Mouse (Mus musculus) lung, embryonic 15.5 days (tissue): ENCODE data around the gene Mcm3. TPM values are rescaled to one million over a fixed set of nuclear protein-coding genes. Genes with fewer than 3 reads are reported as not detected.

Source experiments
- ATAC-seq: fragments of 200-750 bp; cut with Nextera tagmentation; 2 replicates; pipeline ENCODE4 v1.8.0; 2017; ENCODE audit warnings: moderate number of reproducible peaks, borderline replicate concordance; ENCODE audit not compliant: low FRiP score, low TSS enrichment; ENCODE audit errors: extremely low read depth
- H3K27ac ChIP-seq: fragments of 300-500 bp; sonication (generic); 2 replicates; pipeline ENCODE4 v1.5.1; 2015; ENCODE audit warnings: moderate library complexity, mild to moderate bottlenecking, inconsistent platforms
- H3K27me3 ChIP-seq: fragments of 300-500 bp; sonication (generic); 2 replicates; pipeline ENCODE4 v1.6.1; 2015; ENCODE audit warnings: inconsistent platforms
- H3K36me3 ChIP-seq: fragments of 300-500 bp; sonication (generic); 2 replicates; pipeline ENCODE4 v1.6.1; 2015; ENCODE audit warnings: inconsistent platforms
- H3K4me1 ChIP-seq: fragments of 300-500 bp; sonication (generic); 2 replicates; pipeline ENCODE4 v1.6.1; 2015; ENCODE audit warnings: inconsistent platforms
- H3K4me2 ChIP-seq: fragments of 300-500 bp; sonication (generic); 2 replicates; pipeline ENCODE4 v1.6.1; 2015; ENCODE audit warnings: inconsistent platforms, mild to moderate bottlenecking, moderate library complexity
- H3K4me3 ChIP-seq: fragments of 300-500 bp; sonication (generic); 2 replicates; pipeline ENCODE4 v1.5.1; 2015; ENCODE audit warnings: mild to moderate bottlenecking, inconsistent platforms
- H3K9ac ChIP-seq: fragments of 300-500 bp; sonication (generic); 2 replicates; pipeline ENCODE4 v1.6.1; 2015; ENCODE audit warnings: inconsistent platforms
- H3K9me3 ChIP-seq: fragments of 300-500 bp; sonication (generic); 2 replicates; pipeline ENCODE4 v1.6.1; 2016; ENCODE audit warnings: inconsistent platforms
- WGBS: fragments of 180-500 bp; shearing (Covaris S2); methylation state at CpG from one replicate; pipeline ENCODE4 v1.1.7; 2015; 5-methylcytosine and 5-hydroxymethylcytosine counted together
- polyA plus RNA-seq: library from polyadenylated mRNA; unstranded; fragments of >200 nt; fragmentation: Nextera tagmentation; extraction: Ambion mirVana; gene quantifications from 2 replicates; pipeline ENCODE4 v1.2.1, GENCODE M21; 2015

Gene Mcm3
- 174 TPM in 2 replicates for polyA plus RNA-seq

GRCm38 (mm10) chr1:20819771-20820605 lies at the start of gene Mcm3:
Mcm3 (minus strand) TSS chr1:20820312.
- Histone ChIP-seq H3K27ac (peak within 1 kb of the TSS; percentile 53; the same call in 1 of the 2 replicates), H3K4me2 (peak within 1 kb of the TSS; percentile 70), H3K9ac (peak within 1 kb of the TSS; percentile 85), H3K9me3 (no peaks in the 10 kb centered on the region), H3K27me3 (no peaks in the 10 kb centered on the region), H3K36me3 (peaks cover 26% of the 10 kb centered on the region), H3K4me3 (peak within 1 kb of the TSS; percentile 86), H3K4me1 (peaks cover 10% of the 10 kb centered on the region)
- WGBS, result under 1% methylated on average over 47 of the region's 52 CpGs
- peak; percentile 100 for ATAC-seq

GRCm38 (mm10) chr1:20868036-20868435 lies 47.9 kb upstream of the Mcm3 start:
- Histone ChIP-seq H3K27ac (no peak overlapping the region), H3K36me3 (no peaks in the 10 kb centered on the region), H3K4me2 (no peak overlapping the region), H3K9ac (no peak overlapping the region), H3K9me3 (no peaks in the 10 kb centered on the region), H3K4me3 (no peak overlapping the region), H3K4me1 (peaks cover 5% of the 10 kb centered on the region; the same call in 1 of the 2 replicates), H3K27me3 (no peaks in the 10 kb centered on the region)
- no peak for ATAC-seq
- WGBS, result 75% methylated on average over 9 of the region's 9 CpGs

- Histone ChIP-seq H3K36me3 (no peaks in the 10 kb centered on the region), H3K27me3 (no peaks in the 10 kb centered on the region), H3K9me3 (no peaks in the 10 kb centered on the region), H3K4me3 (no peak overlapping the region), H3K27ac (no peak overlapping the region), H3K4me1 (peaks cover 5% of the 10 kb centered on the region; the same call in 1 of the 2 replicates), H3K9ac (no peak overlapping the region), H3K4me2 (no peak overlapping the region)
- ATAC-seq, result no peak
- 57% methylated on average over 8 of the region's 8 CpGs for WGBS
Observed at GRCm38 (mm10) chr1:20867241-20867902, 47.3 kb upstream of the Mcm3 start.

- Histone ChIP-seq H3K27ac (peak overlapping the region; percentile 41; the same call in 1 of the 2 replicates), H3K27me3 (no peaks in the 10 kb centered on the region), H3K4me2 (no peak overlapping the region), H3K9ac (no peak overlapping the region), H3K4me3 (no peak overlapping the region), H3K9me3 (no peaks in the 10 kb centered on the region), H3K4me1 (peaks cover 5% of the 10 kb centered on the region; the same call in 1 of the 2 replicates), H3K36me3 (no peaks in the 10 kb centered on the region)
- WGBS, result 10% methylated on average over 5 of the region's 5 CpGs
- ATAC-seq, result peak; percentile 51; the same call in 1 of the 2 replicates
Observed at GRCm38 (mm10) chr1:20863452-20864172, 43.5 kb upstream of the Mcm3 start.

GRCm38 (mm10) chr1:20861865-20862264 lies 41.8 kb upstream of the Mcm3 start:
- Histone ChIP-seq H3K4me2 (no peak overlapping the region), H3K9ac (no peak overlapping the region), H3K36me3 (no peaks in the 10 kb centered on the region), H3K4me3 (no peak overlapping the region), H3K27me3 (no peaks in the 10 kb centered on the region), H3K4me1 (peaks cover 5% of the 10 kb centered on the region; the same call in 1 of the 2 replicates), H3K27ac (no peak overlapping the region), H3K9me3 (no peaks in the 10 kb centered on the region)
- WGBS, result 87% methylated on average over 3 of the region's 3 CpGs
- ATAC-seq, result no peak

GRCm38 (mm10) chr1:20860775-20861174 lies 40.7 kb upstream of the Mcm3 start:
- Histone ChIP-seq H3K4me3 (no peak overlapping the region), H3K4me2 (no peak overlapping the region), H3K9me3 (no peaks in the 10 kb centered on the region), H3K9ac (no peak overlapping the region), H3K27me3 (no peaks in the 10 kb centered on the region), H3K4me1 (peaks cover 5% of the 10 kb centered on the region; the same call in 1 of the 2 replicates), H3K36me3 (no peaks in the 10 kb centered on the region), H3K27ac (no peak overlapping the region)
- ATAC-seq, result no peak
- 64% methylated on average over 3 of the region's 3 CpGs for WGBS

- Histone ChIP-seq H3K9me3 (no peaks in the 10 kb centered on the region), H3K4me2 (no peak overlapping the region), H3K4me3 (no peak overlapping the region), H3K27ac (no peak overlapping the region), H3K4me1 (no peaks in the 10 kb centered on the region), H3K27me3 (no peaks in the 10 kb centered on the region), H3K9ac (no peak overlapping the region), H3K36me3 (no peaks in the 10 kb centered on the region)
- WGBS, result 84% methylated on average over 7 of the region's 7 CpGs
- no peak for ATAC-seq
Observed at GRCm38 (mm10) chr1:20856924-20857902, 37.1 kb upstream of the Mcm3 start.

GRCm38 (mm10) chr1:20839911-20840310 lies 19.8 kb upstream of the Mcm3 start:
- Histone ChIP-seq H3K4me3 (no peak overlapping the region), H3K36me3 (no peaks in the 10 kb centered on the region), H3K9ac (no peak overlapping the region), H3K27me3 (no peaks in the 10 kb centered on the region), H3K4me2 (no peak overlapping the region), H3K4me1 (no peaks in the 10 kb centered on the region), H3K9me3 (no peaks in the 10 kb centered on the region), H3K27ac (no peak overlapping the region)
- 71% methylated on average over 3 of the region's 3 CpGs for WGBS
- no peak for ATAC-seq

- Histone ChIP-seq H3K9me3 (no peaks in the 10 kb centered on the region), H3K4me3 (no peak overlapping the region), H3K36me3 (no peaks in the 10 kb centered on the region), H3K4me2 (no peak overlapping the region), H3K27ac (no peak overlapping the region), H3K27me3 (no peaks in the 10 kb centered on the region), H3K9ac (no peak overlapping the region), H3K4me1 (no peaks in the 10 kb centered on the region)
- WGBS, result 67% methylated on average over 3 of the region's 3 CpGs
- ATAC-seq, result no peak
Observed at GRCm38 (mm10) chr1:20836551-20837125, 16.5 kb upstream of the Mcm3 start.

GRCm38 (mm10) chr1:20833141-20833511 lies 13.0 kb upstream of the Mcm3 start:
- H3K27me3 ChIP-seq, result no peaks in the 10 kb centered on the region
- 87% methylated on average over 3 of the region's 4 CpGs for WGBS
- no peak for ATAC-seq
- no peaks in the 10 kb centered on the region for H3K9me3 ChIP-seq
- H3K36me3 ChIP-seq, result no peaks in the 10 kb centered on the region
- H3K4me1 ChIP-seq, result no peaks in the 10 kb centered on the region
- no peak overlapping the region for H3K4me2 ChIP-seq
- H3K9ac ChIP-seq, result no peak overlapping the region
- H3K4me3 ChIP-seq, result no peak overlapping the region
- no peak overlapping the region for H3K27ac ChIP-seq
